ENCODE assay signal across 27 mouse cellular contexts in the genomic region with DNA sequence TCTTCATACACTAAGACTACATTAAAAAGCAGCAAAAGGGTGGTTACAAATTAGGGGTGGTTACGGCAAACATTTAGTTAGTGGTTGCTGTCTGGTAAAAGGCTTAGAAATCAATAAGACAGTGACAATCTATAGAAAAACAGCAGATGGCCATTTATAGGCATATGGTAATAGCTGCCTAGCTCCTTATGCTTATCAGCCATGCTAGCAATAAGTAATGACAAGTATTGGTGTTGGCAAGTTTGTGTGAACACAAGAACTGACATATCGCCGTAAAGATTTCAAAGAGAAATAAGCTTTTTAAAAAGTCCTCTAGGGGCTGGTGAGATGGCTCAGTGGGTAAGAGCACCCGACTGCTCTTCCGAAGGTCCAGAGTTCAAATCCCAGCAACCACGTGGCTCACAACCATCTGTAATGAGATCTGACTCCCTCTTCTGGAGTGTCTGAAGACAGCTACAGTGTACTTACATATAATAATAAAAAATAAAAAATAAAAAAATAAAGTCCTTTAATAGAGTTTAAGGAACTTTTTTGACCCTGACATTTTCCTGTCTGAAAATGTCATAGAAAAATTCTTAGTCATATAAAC.
"Had no signal": no experiment of that assay in that cellular context is flagged by ENCODE, and none has a peak within 500 bp of the region (broad histone marks: within the 10 kb centered on the region; RNA-seq: fewer than 3 reads in every experiment).

No protein-coding gene starts in this region.

- H3K9me3 ChIP-seq: heart, embryonic 10.5 days; heart, embryonic 12.5 days; hindbrain, embryonic 10.5 days; hindbrain, embryonic 12.5 days; intestine, embryonic 15.5 days; limb, embryonic 10.5 days; limb, embryonic 12.5 days; liver, embryonic 13.5 days; liver, embryonic 15.5 days had no signal

- H3K4me3 ChIP-seq: gastrocnemius, adult 2 months; heart, embryonic 10.5 days; heart, embryonic 12.5 days; hindbrain, embryonic 10.5 days; hindbrain, embryonic 12.5 days; intestine, embryonic 15.5 days; layer of hippocampus, adult 2 months; left cerebral cortex, adult 2 months; limb, embryonic 10.5 days; limb, embryonic 12.5 days; liver, embryonic 13.5 days; liver, embryonic 15.5 days had no signal

- H3K27me3 ChIP-seq: heart, embryonic 12.5 days; hindbrain, embryonic 12.5 days; intestine, embryonic 15.5 days; limb, embryonic 12.5 days; liver, embryonic 13.5 days; liver, embryonic 15.5 days had no signal

- H3K36me3 ChIP-seq: hindbrain, embryonic 12.5 days had no signal

- ATAC-seq: hindbrain, embryonic 16.5 days; inflammation-experienced regulatory T-cells, adult 6 months; intestine, embryonic 15.5 days had no signal

- H3K27ac ChIP-seq: gastrocnemius, adult 2 months; heart, embryonic 10.5 days; hindbrain, embryonic 10.5 days; hindbrain, embryonic 12.5 days; hindbrain, embryonic 14.5 days; intestine, embryonic 15.5 days; layer of hippocampus, adult 2 months; left cerebral cortex, adult 2 months; limb, embryonic 10.5 days; limb, embryonic 12.5 days; liver, embryonic 13.5 days had no signal

- H3K9ac ChIP-seq: heart, embryonic 12.5 days; hindbrain, embryonic 12.5 days; hindbrain, embryonic 14.5 days; intestine, embryonic 15.5 days; limb, embryonic 12.5 days; liver, embryonic 15.5 days had no signal

- H3K4me2 ChIP-seq: heart, embryonic 12.5 days; hindbrain, embryonic 12.5 days; hindbrain, embryonic 14.5 days; intestine, embryonic 15.5 days; limb, embryonic 12.5 days; liver, embryonic 11.5 days; liver, embryonic 13.5 days; liver, embryonic 15.5 days had no signal

- DNase-seq: gastrocnemius, adult 2 months; gastrocnemius, postnatal 10 days; gastrocnemius, postnatal 25 days; heart, adult 18-20 months; heart, postnatal 10 days; heart, postnatal 4 days; kidney, adult 18-20 months; kidney, adult 8-10 months; kidney, postnatal 10 days; kidney, postnatal 25 days; kidney, postnatal 4 days; liver; liver, embryonic 13.5 days had no signal

- H3K4me1 ChIP-seq: heart, embryonic 10.5 days; hindbrain, embryonic 10.5 days; hindbrain, embryonic 12.5 days; intestine, embryonic 15.5 days; limb, embryonic 10.5 days; limb, embryonic 12.5 days had no signal
